Mouse (Mus musculus) pancreas, adult 10 weeks (tissue): ENCODE measurements around the gene Ugt1a6a. TPM values are rescaled to one million over a fixed set of nuclear protein-coding genes. Genes with fewer than 3 reads are reported as not detected.

Experiments used
- polyA plus RNA-seq: library from polyadenylated mRNA; stranded (reverse); fragments of 350-450 nt; fragmentation: Illumina TruSeq; extraction: RNeasy Lipid Tissue Mini Kit (QIAGEN cat#74804); gene quantifications from one replicate; pipeline ENCODE4 v1.2.3, GENCODE M21; 2015; ENCODE audit warnings: low read depth, low replicate concordance; ENCODE audit not compliant: insufficient read depth

The Ugt1a6a gene
- 5.5 TPM for polyA plus RNA-seq

DNA sequence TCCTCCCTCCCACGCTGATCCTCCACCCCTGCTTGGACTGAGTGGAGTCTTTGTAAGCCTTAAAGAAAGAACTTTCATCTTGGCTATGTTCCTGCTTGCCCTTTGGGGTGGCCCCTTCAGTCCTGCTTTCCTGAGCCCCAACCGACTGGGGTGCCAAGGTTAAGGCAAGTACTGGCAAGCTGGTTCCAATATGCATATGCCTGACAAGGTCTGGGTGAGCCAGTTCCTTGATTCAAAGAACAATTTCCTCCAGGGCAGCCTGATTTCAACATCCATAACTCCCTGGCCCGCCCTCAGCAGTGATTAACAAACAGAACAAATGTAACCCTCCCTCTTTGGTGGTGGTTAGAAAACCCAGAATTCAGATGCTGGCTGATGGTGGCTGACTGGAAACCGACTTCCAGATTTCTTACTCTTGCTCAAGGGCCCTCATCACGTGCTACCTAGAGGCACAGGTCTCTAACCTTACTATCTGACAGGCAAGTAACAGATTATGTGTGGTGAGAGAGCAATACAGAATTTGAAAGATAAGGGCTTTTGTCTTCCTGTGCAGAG, at the start of gene Ugt1a6a:
Ugt1a6a (plus strand) TSS at position 353 of the 555 bp plus-strand sequence.

DNA sequence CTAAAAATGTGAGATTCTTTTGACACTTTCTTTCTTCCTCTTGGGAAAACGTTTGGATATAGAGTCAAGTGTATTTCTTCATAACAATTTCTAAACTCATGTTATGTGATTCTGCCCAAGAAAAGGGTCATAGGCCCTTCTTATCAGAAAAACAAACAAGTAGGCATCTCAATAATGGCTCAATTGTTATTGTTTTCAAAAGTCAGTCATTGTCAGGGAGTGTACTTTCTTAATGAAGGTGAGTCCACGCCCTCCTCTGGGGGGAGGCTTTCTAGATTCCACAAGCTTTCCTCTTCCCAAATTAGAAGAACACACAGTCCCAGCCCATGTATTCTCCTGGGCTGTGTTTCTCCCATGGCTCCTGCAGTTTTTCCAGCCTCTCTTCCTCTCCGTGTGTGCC, 47.1 kb upstream of the Ugt1a6a start, which contains the start of gene Ugt1a8:
Ugt1a8 (plus strand) TSS at position 301 of the 400 bp plus-strand sequence.

DNA sequence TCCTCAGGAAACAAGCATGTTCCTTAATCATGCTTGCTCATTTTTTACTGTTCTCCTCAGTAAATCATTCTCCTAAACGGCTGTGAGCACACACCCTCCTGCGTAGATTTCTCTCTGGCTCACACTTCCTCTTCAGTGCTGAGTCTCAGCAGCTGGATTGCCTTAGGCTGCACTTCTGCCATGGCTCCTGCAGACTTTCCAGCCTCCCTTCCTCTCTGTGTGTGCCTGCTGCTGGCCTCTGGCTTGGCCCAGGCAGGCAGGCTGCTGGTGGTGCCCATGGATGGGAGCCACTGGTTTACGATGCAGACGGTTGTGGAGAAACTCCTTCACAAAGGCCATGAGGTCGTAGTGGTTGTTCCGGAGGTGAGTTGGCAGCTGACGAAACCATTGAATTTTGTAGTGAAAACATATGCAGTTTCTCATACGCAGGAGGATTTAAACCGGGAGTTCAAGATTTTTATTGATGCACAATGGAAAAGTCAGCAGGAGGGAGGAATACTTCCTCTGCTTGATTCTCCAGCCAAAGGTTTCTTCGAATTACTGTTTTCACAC, 39.6 kb upstream of the Ugt1a6a start, which contains the start of gene Ugt1a7c:
Ugt1a7c (plus strand) TSS at position 122 of the 552 bp plus-strand sequence.

DNA sequence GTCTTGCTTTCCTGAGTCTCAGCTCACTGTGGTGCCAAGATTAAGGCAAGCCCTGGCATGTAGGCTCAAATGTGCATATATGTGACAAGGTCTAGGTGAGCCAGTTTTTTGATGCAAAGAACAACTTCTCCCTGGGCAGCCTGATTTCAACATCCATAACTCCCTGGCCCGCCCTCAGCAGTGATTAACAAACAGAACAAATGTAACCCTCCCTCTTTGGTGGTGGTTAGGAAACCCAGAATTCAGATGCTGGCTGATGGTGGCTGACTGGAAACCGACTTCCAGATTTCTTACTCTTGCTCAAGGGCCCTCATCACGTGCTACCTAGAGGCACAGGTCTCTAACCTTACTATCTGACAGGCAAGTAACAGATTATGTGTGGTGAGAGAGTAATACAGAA, 31.6 kb upstream of the Ugt1a6a start, which contains the start of gene Ugt1a6b:
Ugt1a6b (plus strand) TSS at position 234 of the 400 bp plus-strand sequence.

DNA sequence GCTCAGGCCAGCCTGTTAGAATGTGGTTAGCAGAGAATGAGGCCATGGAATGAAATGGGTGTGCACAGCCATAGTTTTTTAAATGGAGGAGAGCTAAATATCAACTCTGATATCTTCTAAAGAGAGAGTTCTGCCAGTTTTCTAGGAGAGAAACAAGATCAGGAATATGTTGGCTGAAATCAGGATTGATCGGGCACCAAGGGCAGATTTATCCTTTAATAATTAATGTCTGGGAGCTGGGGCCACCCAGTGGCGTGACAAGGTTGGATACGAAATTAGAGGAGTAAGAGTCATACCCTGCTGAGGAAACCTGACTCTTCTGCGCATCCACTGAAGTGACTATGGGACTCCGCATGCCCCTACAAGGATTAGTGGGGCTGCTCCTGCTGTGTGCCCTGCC, 31.1 kb downstream of the Ugt1a6a start, which contains the start of gene Ugt1a5:
Ugt1a5 (plus strand) TSS at position 302 of the 400 bp plus-strand sequence.

DNA sequence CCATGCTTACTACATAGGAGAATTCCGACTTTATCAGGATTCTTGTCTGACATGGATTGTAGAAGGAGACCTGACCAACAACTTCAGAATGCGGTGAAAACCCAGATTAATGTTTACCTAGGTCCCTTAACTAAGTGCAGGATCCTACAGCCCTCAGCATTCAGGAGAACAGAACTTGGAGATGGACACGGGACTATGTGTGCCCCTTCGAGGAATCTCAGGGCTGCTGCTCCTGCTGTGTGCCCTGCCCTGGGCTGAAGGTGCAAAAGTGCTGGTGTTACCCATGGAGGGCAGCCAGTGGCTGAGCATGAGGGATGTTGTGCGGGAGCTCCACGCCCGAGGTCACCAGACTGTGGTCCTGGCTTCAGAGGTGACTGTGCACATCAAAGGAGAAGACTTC, 65.8 kb downstream of the Ugt1a6a start, which contains the start of gene Ugt1a2:
Ugt1a2 (plus strand) TSS at position 146 of the 400 bp plus-strand sequence.

DNA sequence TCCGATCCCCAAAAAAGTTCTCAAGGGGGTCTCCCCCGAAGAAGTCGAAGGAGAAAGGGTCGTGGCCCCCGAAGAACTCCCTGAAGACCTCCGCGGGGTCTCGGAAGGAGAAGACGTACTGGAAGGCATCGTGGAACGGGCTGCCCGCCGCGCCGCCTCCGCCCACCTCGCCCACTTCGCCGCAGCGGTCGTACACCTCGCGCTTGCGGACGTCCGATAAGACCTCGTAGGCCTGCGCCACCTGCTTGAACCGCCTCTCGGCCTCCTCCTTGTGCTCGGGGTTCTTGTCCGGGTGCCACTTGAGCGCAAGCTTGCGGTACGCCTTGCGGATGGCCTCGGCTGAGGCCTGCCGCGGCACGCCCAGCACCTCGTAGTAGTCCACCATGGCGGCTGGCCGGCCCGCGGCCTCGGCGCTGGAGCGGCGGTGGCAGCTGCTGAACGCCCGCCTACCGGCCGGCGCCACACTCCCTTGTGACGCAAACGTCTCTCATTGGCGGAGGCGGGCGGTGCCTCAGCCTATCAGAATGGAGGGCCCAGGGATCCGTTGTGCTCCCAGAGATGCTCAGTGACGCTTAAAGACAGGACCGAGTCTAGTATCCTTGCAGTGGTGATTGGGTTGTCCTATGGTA, 70.8 kb downstream of the Ugt1a6a start, which contains the start of gene Dnajb3:
Dnajb3 (minus strand) TSS at position 489 of the 629 bp plus-strand sequence.

DNA sequence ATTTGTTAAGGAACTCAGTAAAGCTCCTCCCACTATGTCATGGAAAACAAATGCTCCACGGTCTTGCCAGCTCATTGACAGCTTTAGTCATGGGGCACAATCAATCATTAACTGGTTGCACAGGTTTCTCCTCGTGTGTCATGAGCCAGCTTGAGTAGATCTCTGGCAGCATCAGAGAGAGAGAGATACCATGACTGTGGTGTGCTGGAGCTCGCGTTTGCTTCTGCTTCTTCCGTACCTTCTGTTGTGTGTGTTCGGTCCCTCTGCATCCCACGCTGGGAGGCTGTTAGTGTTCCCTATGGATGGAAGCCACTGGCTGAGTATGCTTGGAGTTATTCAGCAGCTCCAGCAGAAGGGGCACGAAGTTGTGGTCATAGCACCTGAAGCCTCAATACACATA, 77.2 kb downstream of the Ugt1a6a start, which contains the start of gene Ugt1a1:
Ugt1a1 (plus strand) TSS at position 148 of the 400 bp plus-strand sequence.

DNA sequence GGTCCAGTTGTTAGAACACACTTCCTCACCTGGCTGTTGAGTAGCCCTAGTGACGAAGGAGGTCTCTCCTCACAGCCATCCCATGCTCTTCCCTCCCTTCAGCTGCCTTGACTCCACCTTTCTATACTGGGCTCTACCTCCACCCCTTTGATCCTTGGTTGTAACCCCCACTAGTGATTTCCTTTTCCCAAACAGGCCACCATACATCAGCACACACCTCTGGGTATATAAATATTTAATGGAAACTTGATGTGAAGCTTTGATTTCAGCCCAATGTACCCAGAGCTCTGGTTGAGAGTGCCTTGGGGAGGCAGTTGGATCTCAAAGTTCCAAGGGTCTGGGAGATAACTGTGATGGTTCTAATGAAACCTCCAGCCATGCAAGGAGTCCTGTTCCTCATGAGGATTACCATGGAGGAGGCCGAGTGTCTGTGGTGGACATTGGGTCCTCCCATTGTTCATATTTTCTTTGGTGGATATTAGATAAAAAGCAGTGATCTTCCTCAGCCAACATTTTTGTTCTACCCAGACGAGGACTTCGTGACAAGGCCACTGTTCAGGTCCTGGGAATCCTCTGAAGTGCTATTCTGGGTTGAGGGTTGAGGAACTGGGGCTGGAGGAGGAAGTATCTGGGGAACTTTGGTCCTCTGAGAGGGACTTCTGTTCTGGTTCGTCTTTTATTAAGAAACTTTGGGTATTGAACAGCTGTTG, 92.2 kb downstream of the Ugt1a6a start, which contains the start of gene Mroh2a:
Mroh2a (plus strand) TSS at position 317 of the 710 bp plus-strand sequence.

Other genes with a start within 250 kb of the Ugt1a6a start
- 5.2 TPM for gene Usp40, start 126.3 kb upstream of the Ugt1a6a start, polyA plus RNA-seq
- not detected for gene Ugt1a10, start 79.4 kb upstream of the Ugt1a6a start, polyA plus RNA-seq
- not detected for gene Ugt1a9, start 64.0 kb upstream of the Ugt1a6a start, polyA plus RNA-seq
- gene Ugt1a8, start 47.0 kb upstream of the Ugt1a6a start, polyA plus RNA-seq = not detected
- gene Ugt1a7c, start 39.7 kb upstream of the Ugt1a6a start, polyA plus RNA-seq = 3.9 TPM
- gene Ugt1a6b, start 31.6 kb upstream of the Ugt1a6a start, polyA plus RNA-seq = 0.89 TPM
- gene Ugt1a5, start 31.2 kb downstream of the Ugt1a6a start, polyA plus RNA-seq = not detected
- gene Ugt1a2, start 65.8 kb downstream of the Ugt1a6a start, polyA plus RNA-seq = not detected
- gene Dnajb3, start 71.0 kb downstream of the Ugt1a6a start, polyA plus RNA-seq = not detected
- gene Ugt1a1, start 77.2 kb downstream of the Ugt1a6a start, polyA plus RNA-seq = not detected
- gene Mroh2a, start 92.2 kb downstream of the Ugt1a6a start, polyA plus RNA-seq = 0.98 TPM
- 15.3 TPM for gene Hjurp, start 142.8 kb downstream of the Ugt1a6a start, polyA plus RNA-seq
- not detected for gene Trpm8, start 142.9 kb downstream of the Ugt1a6a start, polyA plus RNA-seq